In genomic region chr9:98429806-98430205, GRCm38 (mm10) we compare ENCODE assay signal across 9 mouse cellular contexts. TPM values are rescaled to one million over a fixed set of nuclear protein-coding genes. Genes with fewer than 3 reads are reported as not detected.
DNase-seq lines count a peak whose midpoint lies in the region; ATAC-seq and TF ChIP-seq lines count a peak whose summit lies in the region.
"Had no signal": no experiment of that assay in that cellular context is flagged by ENCODE, and none has a peak within 500 bp of the region (broad histone marks: within the 10 kb centered on the region; RNA-seq: fewer than 3 reads in every experiment).

No protein-coding gene starts in this region.

- no peaks in the 10 kb centered on the region for H3K9me3 ChIP-seq in embryonic facial prominence, embryonic 14.5 days (ENCODE audit: control insufficient read depth, low read length)
- no peaks in the 10 kb centered on the region for H3K9me3 ChIP-seq in intestine, embryonic 16.5 days (ENCODE audit: control insufficient read depth, low read length)

- DNase-seq in layer of hippocampus, adult 2 months (ENCODE audit: low spot score in 2 of 2), result no peak
- DNase-seq in layer of hippocampus, postnatal 36 days, result no peak
- DNase-seq in embryonic facial prominence, embryonic 14.5 days (ENCODE audit: low spot score), result peak; percentile 81
- peak; percentile 35 for DNase-seq in lung, postnatal 25 days (ENCODE audit: low spot score)
- no peak for DNase-seq in cerebellum, adult 18-20 months
- no peak for DNase-seq in thymus, postnatal 14 days
- DNase-seq in thymus, postnatal 4 days, result no peak

- 0 out of 2 replicates have a peak overlapping the region, but pooled peaks have one; percentile 23 for H3K27ac ChIP-seq in layer of hippocampus, adult 2 months
- H3K27ac ChIP-seq in embryonic facial prominence, embryonic 14.5 days (replicated peaks; ENCODE audit: low read depth, low read length), result peak overlapping the region; percentile 35
- peak overlapping the region; percentile 2 for H3K27ac ChIP-seq in intestine, embryonic 16.5 days (ENCODE audit: low read length)

- H3K4me1 ChIP-seq in embryonic facial prominence, embryonic 14.5 days (ENCODE audit: control insufficient read depth, insufficient read depth, low read length), result peaks cover 42% of the 10 kb centered on the region
- peaks cover 68% of the 10 kb centered on the region for H3K4me1 ChIP-seq in intestine, embryonic 16.5 days (ENCODE audit: control insufficient read depth, insufficient read depth, low read length)

- no peak for TF ChIP-seq CTCF in layer of hippocampus, adult 2 months (conservative IDR thresholded peaks at IDR 0.05)

- peak overlapping the region; percentile 26 for H3K4me2 ChIP-seq in embryonic facial prominence, embryonic 14.5 days (ENCODE audit: low read depth, low read length)
- H3K4me2 ChIP-seq in intestine, embryonic 16.5 days (ENCODE audit: low read depth, low read length), result peak overlapping the region; percentile 34; the same call in 1 of the 2 replicates

- no peak overlapping the region for H3K4me3 ChIP-seq in layer of hippocampus, adult 2 months
- H3K4me3 ChIP-seq in embryonic facial prominence, embryonic 14.5 days (ENCODE audit: low read depth, low read length), result no peak overlapping the region
- no peak overlapping the region for H3K4me3 ChIP-seq in intestine, embryonic 16.5 days (ENCODE audit: low read length)

- no peak overlapping the region for H3K9ac ChIP-seq in embryonic facial prominence, embryonic 14.5 days (ENCODE audit: low read depth, low read length)
- 0 out of 2 replicates have a peak overlapping the region, but pooled peaks have one; percentile 9 for H3K9ac ChIP-seq in intestine, embryonic 16.5 days (ENCODE audit: low read depth, low read length)

- H3K36me3 ChIP-seq in embryonic facial prominence, embryonic 14.5 days (ENCODE audit: control insufficient read depth, insufficient read depth, low read length), result no peaks in the 10 kb centered on the region
- H3K36me3 ChIP-seq in intestine, embryonic 16.5 days (ENCODE audit: control insufficient read depth, insufficient read depth, low read length), result no peaks in the 10 kb centered on the region

- WGBS in embryonic facial prominence, embryonic 14.5 days, result 28% methylated on average over 7 of the region's 7 CpGs
- WGBS in intestine, embryonic 16.5 days, result 19% methylated on average over 7 of the region's 7 CpGs

- ATAC-seq in embryonic facial prominence, embryonic 14.5 days (ENCODE audit: low read depth), result peak; percentile 45; the same call in 1 of the 2 replicates
- peak; percentile 32 for ATAC-seq in intestine, embryonic 16.5 days

- no peaks in the 10 kb centered on the region for H3K27me3 ChIP-seq in embryonic facial prominence, embryonic 14.5 days (replicated peaks; ENCODE audit: control insufficient read depth, insufficient read depth, low read length)
- H3K27me3 ChIP-seq in intestine, embryonic 16.5 days (replicated peaks; ENCODE audit: control insufficient read depth, insufficient read depth, low read length), result no peaks in the 10 kb centered on the region

RNA-seq across cellular contexts. Expression of gene Rbp1, which starts 7.0 kb away (rescaled TPM):
- 1 to 10 TPM; 4.3 to 4.9 TPM for total RNA-seq in layer of hippocampus, adult 2 months (2021)
- total RNA-seq in layer of hippocampus, postnatal 36 days (2021), result 1 to 10 TPM; 3.5 to 5.8 TPM
- polyA plus RNA-seq in embryonic facial prominence, embryonic 14.5 days (2014; fragmentation: Nextera tagmentation; extraction: Ambion mirVana), result 60.5 and 64.8 TPM in 2 replicates
- polyA plus RNA-seq in intestine, embryonic 16.5 days (2015; fragmentation: Nextera tagmentation; extraction: Ambion mirVana), result 42.9 and 51.5 TPM in 2 replicates

RNA-seq across cellular contexts. Expression of gene Rbp2, which starts 56.1 kb away (rescaled TPM):
- total RNA-seq in layer of hippocampus, adult 2 months (2021), result not detected
- total RNA-seq in layer of hippocampus, postnatal 36 days (2021), result not detected
- polyA plus RNA-seq in embryonic facial prominence, embryonic 14.5 days (2014; fragmentation: Nextera tagmentation; extraction: Ambion mirVana), result 2.4 and 3.7 TPM in 2 replicates
- polyA plus RNA-seq in intestine, embryonic 16.5 days (2015; fragmentation: Nextera tagmentation; extraction: Ambion mirVana), result 749 and 1,123 TPM in 2 replicates
- total RNA-seq: gastrocnemius, adult 8-10 months had no signal

Comparison
In these comparisons a context has a peak if more than half of its experiments do, and no peak if none do; other contexts are left out.
1. DNase-seq: peak in embryonic facial prominence, embryonic 14.5 days (single experiment) and lung, postnatal 25 days (single experiment); none in layer of hippocampus, adult 2 months (0 of 2), layer of hippocampus, postnatal 36 days (0 of 2), cerebellum, adult 18-20 months (0 of 2), thymus, postnatal 14 days (single experiment) and thymus, postnatal 4 days (single experiment).
2. Peak in every context shown above with its lines, with median percentiles within 50 percentile points of each other: H3K27ac ChIP-seq.